Mouse (Mus musculus) megakaryocyte, embryonic 14.5 days (primary cell): Measurements from ENCODE around the gene Bcdin3d.

Source experiments
- FLI1 ChIP-seq: IDR thresholded peaks from 2 replicates; pipeline ENCODE4 v1.6.1; 2012; ENCODE audit warnings: low read length, inconsistent platforms, mixed read lengths
- GATA1 ChIP-seq: IDR thresholded peaks from 3 replicates; pipeline ENCODE4 v1.6.1; 2012; ENCODE audit warnings: mixed read lengths, low read length, inconsistent platforms, borderline replicate concordance

DNA sequence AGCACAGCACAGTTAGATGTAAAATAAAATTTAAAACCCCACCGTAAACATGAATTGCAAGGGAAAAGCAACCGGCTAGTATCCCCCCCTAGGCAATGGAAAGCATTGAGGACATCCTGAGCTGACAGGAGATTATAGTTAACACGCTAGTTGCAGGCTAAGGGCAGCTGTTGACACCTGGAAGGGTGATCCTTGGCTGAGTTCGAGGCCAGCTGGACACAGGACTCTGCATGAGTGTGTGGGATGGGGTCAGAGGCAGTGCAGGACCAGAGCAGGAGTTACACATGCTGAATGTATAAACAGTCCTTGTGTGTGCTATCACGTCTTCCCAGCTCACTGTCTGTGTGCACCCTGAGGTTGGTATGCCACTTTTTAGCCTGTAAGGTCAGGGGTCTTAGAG lies 28.7 kb upstream of the Bcdin3d start:
- TF ChIP-seq GATA1 = no peak
- no peak for TF ChIP-seq FLI1
